Mouse (Mus musculus): ENCODE results near the gene Carmil3.
A peak's percentile ranks its signal among the peaks of the same experiment; 100 is the strongest.

Carmil3 gene

GRCm38 (mm10) chr14:55542268-55542667 lies 51.8 kb downstream of the Carmil3 start:
- DNase-seq (ENCODE audit: low read depth, low spot score): no peak

GRCm38 (mm10) chr14:55544334-55544733 lies 53.9 kb downstream of the Carmil3 start:
- DNase-seq (ENCODE audit: low read depth, low spot score): no peak

GRCm38 (mm10) chr14:55550191-55550590 lies 59.7 kb downstream of the Carmil3 start:
- DNase-seq (ENCODE audit: low read depth, low spot score): no peak

- no peak for DNase-seq (ENCODE audit: low read depth, low spot score)
Observed at GRCm38 (mm10) chr14:55551347-55551746, 60.9 kb downstream of the Carmil3 start.

- DNase-seq (ENCODE audit: low read depth, low spot score): no peak
Observed at GRCm38 (mm10) chr14:55551794-55552193, 61.3 kb downstream of the Carmil3 start.

- no peak for DNase-seq (ENCODE audit: low read depth, low spot score)
Observed at GRCm38 (mm10) chr14:55554635-55555034, 64.2 kb downstream of the Carmil3 start.

GRCm38 (mm10) chr14:55555788-55556187 lies 65.3 kb downstream of the Carmil3 start:
- no peak for DNase-seq (ENCODE audit: low read depth, low spot score)

- peak; percentile 75 for DNase-seq (ENCODE audit: low read depth, low spot score)
Observed at GRCm38 (mm10) chr14:55557003-55557402, 66.6 kb downstream of the Carmil3 start.

GRCm38 (mm10) chr14:55557587-55557986 lies 67.1 kb downstream of the Carmil3 start:
- no peak for DNase-seq (ENCODE audit: low read depth, low spot score)

All from mesoderm, embryonic 11.5 days (tissue).